Mouse (Mus musculus) left cerebral cortex, postnatal 14 days (tissue): Measurements from ENCODE around the gene Nrxn3. TPM values are rescaled to one million over a fixed set of nuclear protein-coding genes. Genes with fewer than 3 reads are reported as not detected.
A peak's percentile ranks its signal among the peaks of the same experiment; 100 is the strongest.

Experiments used
- DNase-seq, 2 experiments: peaks; one replicate each; pipeline ENCODE4 v3.0.0; 2021 to 2022; ENCODE audit warnings: low spot score in 2 of 2, mixed read lengths in 1 of 2
- intact Hi-C: fragments of 180-260 bp; cut with DNase I; formaldehyde crosslinking; loops from one replicate; pipeline ENCODE4 v1.15.1; 2025
- total RNA-seq, 2 experiments: library from RNA; stranded (reverse); gene quantifications; 2 replicates each; pipeline ENCODE4 v1.2.3; 2021

Gene Nrxn3
- total RNA-seq, 2 experiments from 2014 or later, result 202 to 209 TPM

DNA sequence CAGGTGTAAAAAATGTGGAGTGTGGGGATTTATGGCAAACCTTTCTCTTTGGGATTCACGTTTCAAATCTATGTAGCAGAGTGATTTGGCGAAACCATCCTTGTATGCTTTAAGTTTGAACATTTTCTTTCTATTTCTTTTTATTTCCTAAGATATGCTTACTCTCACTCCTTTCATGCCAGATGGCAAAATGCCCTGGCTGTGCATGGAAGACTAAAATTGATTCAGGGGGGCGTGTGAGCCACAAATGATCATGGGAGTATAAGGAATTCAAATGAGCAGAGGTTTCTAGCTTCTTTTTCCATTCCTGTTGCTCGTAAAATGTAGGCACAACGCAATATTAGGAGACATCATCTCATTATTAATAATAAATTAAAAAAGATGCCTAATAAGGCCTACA lies 1211.0 kb downstream of the Nrxn3 start:
- peak; percentile 45 to 68 for DNase-seq
- intact Hi-C loops, result no loop called here

DNA sequence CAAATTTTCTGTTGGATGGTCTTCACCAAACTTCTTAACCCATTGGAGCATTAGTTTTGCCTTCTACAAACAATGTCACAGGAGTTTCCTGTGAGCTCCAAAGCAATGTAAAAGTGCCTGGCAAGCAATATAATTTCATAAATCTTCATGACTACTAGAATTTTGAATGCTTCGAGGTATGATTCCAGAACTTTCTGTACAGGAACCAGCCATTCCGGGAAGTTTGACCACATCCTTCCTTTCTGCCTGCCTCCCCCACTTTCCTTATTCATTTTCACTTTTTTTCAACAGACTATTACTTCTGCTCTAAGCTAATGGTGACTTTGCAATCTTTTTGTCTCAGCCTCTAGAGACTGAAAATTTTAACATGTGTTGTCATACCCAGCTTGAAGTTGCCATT lies 1218.1 kb downstream of the Nrxn3 start:
- intact Hi-C loops, result no loop called here

DNA sequence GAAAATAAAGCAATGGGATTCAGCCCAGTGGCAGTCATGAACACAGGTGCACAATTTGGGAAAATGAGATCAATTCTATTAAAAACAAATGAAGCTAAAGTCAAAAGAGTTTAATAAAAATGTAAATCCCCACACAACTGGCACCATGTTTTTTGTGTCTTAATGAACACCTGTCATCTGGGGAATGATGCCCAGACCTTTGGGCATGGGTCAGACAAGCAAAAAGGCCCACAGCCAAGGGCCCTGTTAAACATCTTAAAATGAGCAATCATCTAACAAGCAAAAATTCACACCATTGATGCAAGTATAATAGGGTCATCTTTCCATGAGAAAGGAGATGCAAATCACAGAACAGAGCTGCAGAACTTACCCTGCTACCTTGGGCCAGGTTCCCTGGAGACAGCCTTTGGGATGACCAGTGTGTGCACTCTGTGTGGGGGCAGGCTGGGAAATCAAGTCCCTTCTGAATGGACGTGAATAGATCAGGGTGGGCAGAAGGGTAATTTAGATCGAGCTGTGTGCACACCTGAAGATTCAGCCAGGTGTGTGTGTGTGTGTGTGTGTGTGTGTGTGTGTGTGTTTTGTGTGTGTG lies 1223.3 kb downstream of the Nrxn3 start:
- DNase-seq, result no peak
- intact Hi-C loops, result no loop called here

More for the DNA sequence above, 1218.1 kb downstream of the Nrxn3 start:
- no peak for DNase-seq

DNA sequence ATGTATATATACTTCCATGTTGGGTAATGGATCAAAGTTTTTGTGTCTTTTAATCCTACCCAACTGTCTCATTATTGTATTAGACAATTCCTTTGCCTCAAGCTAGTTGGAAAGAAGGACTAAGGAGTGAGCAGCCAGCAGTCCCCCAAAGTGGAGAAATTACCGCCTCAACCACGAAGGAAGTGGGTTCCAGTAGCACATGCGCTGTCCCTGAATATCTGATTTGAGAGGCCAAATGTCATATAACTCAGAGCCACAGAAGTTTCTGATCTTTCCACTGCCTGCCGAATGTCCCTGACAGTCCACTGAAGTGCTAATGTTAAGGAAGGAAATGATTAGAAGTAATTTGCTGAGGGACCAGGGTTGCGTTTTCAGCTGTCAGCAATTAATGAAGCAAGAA lies 1223.8 kb downstream of the Nrxn3 start:
- no peak for DNase-seq
- intact Hi-C loops, result no loop called here

DNA sequence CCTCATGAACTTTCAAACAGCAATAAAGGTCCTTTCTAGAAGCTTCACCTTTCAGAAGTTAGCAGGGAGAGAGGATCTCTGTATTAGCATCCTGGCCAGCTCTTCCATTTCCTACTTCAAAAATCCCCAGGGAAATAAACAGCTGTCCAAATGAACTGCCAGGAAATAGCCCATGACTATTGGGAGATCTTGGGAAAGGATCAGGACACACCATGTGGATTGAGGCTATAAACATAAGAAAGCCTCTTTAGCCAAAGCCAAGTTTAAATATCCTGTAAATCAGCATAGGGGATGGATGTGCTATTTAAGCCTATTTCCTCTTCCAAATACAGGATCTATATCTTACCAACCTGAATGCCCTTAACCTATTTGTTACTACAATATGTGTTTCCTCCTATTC lies 1230.6 kb downstream of the Nrxn3 start:
- intact Hi-C loops, result no loop called here
- DNase-seq, result no peak

DNA sequence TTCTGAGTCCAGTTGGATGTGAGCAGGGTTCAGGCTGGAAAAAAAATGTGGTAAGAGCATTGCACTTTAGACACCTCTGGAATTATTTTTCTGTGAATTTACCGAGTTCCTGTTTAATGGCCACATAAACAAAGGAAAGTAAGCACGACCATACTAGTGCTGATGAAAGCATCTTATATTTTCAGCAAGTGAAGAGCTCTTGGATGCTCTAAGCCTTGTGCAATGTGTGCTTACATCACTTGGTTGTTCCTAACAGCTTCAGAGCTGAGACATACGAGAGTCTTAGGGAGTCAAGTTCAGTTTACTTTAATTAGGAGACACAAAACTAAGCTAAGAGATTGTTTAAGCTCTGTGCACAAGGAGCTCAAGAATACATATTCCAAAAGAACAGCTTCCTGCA lies 1231.0 kb downstream of the Nrxn3 start:
- intact Hi-C loops, result no loop called here
- DNase-seq, result no peak

DNA sequence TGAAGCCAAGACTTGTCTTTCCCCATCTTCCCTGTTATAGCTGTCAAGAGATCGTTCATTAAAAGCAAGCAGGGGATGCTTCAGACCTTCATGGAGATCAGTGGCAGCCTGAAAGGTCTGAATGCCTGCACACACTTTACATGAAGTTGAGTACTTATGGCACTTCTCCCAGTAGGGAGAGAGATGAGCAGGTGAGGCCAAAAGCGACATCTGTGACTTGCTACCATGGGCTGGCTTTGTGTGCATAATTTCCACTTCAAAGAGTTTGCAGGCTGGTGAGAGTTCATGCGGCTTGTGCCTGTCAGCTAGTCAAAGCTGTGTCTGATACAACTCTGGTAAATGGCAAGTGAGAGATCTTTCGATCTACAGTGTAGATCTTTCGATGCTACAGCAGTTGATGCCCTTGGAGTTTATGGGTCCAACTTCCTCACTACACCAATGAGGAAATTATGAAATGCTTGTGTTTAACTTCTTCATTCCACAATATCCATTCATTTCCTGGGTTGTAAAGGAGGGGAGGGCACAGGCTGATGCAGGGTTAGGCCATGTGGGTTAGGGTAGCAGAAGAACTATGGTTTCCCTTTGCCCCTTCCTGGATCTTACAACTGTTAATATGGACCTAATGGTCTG lies 1231.9 kb downstream of the Nrxn3 start:
- no peak for DNase-seq
- intact Hi-C loops, result no loop called here

DNA sequence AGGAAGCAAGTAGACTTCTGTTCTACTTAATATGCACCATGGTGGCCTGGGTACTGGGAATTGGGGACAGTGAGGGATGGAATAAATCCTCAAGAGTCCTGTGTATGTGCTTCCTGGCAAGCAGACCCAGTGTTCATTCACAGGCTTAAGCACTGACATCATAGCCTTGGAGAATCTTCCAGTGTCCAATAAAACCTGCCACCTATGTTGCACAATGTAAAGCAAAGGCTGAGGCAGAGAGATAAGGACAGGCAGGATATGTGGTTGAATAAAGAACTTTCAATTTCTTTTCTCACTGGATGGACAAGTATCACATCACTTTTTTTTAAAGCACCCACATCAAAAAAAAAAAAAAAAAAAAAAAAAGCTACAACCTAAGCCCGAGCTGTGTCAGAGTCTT lies 1240.4 kb downstream of the Nrxn3 start:
- intact Hi-C loops, result no loop called here
- DNase-seq, result no peak

DNA sequence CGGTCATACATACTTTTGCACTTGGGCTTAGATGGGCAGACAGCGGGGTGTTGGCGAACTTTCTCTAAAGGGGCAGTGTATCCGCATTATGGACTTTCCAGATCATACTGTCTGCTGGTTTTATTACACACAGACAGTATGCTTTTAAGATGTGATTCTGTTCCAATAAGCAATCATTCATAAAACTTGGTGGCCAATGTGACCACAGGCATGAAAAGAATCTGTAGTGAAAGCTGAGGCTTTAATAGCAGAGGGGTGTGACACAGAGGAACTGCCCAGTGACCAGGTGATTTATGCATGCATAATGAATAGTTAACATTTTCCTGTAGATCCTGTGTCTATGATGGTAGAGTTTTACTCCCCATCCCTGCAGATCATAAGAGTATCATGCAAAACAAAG lies 1254.0 kb downstream of the Nrxn3 start:
- no peak for DNase-seq
- intact Hi-C loops, result no loop called here

DNA sequence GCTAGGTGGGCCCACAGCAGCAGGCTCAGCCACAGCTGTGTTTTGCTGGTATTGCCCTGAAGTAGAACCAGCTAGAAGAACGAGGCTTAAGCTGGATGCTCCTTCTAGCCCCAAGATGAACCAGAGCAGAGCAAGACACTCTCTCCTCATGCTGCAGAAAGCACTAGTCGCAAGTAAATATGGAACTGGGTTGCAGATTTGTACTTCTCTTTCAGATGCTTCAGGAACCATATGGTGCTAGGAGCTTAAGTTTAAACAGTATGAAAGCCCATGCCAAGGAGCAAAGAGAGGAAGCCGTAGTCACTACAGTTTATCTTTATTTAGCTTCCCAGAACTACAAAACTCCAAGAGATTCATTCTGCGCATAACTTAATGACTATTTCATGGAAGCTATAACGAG lies 1254.8 kb downstream of the Nrxn3 start:
- peak in 1 of 2 experiments; percentile 9 for DNase-seq
- intact Hi-C loops, result no loop called here

DNA sequence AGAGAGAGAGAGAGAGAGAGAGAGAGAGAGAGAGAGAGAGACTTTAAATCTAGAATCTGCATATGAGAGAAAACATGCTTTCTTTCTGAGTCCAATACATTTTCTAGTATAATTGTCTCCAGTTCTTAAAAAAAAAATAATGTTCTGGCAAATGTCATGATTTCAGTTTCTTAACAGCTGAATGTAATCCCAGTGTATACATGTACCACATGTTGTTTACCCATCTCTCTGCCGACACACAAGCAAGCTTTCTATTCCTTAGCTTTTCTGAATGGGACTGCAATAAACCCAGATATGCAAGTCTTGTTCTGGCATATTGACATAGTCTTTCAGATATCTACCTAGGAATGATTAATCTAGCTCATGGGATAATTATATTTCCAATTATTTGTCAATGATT lies 1256.5 kb downstream of the Nrxn3 start:
- intact Hi-C loops, result no loop called here
- DNase-seq, result no peak

DNA sequence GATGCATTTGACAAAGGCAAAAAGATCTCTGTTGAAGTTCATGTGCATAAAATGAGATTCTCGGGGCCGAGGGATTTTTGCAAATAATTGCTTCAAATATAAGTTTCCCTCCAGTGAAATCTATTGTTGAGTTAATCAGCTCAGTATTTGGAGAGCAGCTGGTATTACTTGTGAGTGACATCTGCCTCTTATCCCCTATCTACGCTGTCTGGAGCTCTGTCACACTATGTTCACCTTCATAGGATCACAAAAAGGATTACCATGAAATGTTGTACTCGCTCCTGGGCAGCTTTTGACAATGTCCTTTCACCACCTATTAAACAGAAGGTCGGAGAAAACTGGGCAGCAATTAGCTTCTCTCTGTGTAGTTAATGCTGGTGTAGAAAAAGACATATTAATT lies 1259.8 kb downstream of the Nrxn3 start:
- intact Hi-C loops, result no loop called here
- no peak for DNase-seq

DNA sequence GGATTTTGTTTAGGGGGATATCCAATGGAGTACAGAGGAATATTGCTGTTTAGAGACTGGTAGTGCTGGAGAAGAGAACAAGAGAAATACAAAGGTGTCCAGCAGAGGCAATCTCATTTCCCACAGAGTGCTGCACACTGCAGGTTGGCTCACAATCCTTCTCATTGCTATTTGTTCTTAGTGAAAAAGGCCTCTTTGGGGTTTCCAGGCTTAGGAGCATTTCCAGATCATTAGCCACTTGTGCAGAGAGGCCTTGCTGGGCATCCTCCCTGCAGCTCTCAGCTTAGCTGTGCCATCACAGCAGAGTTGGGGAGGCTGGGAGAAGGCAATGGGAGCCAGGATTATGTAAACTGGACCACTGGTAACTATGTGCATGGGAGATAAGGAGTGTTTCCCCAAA lies 1260.7 kb downstream of the Nrxn3 start:
- intact Hi-C loops, result no loop called here

DNA sequence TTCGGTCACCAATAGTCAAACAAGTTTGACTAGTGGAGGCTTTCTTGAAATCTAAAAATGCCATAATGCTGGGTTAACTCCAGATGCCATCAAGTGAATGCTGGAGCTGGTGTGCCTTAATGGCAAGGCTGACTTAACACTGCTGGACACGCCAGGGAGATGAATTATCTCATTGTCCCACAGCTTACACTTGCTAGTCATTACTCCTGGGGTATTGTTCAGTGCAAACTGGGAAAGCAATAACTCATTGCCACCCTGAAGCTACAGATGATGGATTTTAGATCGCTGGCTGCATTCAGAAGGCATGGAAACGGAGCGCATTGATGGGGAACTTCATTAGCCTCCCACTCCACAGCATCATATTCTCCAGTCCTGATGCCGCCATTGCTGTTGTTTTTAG lies 1263.5 kb downstream of the Nrxn3 start:
- no peak for DNase-seq
- intact Hi-C loops, result no loop called here

More for the DNA sequence above, 1260.7 kb downstream of the Nrxn3 start:
- DNase-seq, result no peak

DNA sequence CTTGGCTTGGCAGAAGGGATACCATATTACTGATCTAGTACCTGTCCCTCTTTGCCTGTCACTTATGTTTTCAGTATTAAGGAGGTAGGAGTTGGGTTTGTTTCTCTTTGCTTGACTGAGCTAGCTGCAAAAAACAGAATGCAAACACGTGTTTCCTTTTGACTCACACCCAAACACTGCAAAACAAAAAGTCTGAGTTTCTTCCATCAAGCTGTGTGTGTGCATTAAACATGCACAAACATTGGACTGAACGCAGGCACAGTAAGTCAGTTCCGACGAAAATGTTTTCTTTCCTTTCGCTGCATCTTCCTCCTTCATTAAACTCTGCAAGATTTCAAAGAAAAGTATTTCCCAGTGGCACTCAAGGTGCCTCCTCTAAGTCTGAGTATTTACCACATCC lies 1270.6 kb downstream of the Nrxn3 start:
- intact Hi-C loops, result no loop called here
- DNase-seq, result no peak

DNA sequence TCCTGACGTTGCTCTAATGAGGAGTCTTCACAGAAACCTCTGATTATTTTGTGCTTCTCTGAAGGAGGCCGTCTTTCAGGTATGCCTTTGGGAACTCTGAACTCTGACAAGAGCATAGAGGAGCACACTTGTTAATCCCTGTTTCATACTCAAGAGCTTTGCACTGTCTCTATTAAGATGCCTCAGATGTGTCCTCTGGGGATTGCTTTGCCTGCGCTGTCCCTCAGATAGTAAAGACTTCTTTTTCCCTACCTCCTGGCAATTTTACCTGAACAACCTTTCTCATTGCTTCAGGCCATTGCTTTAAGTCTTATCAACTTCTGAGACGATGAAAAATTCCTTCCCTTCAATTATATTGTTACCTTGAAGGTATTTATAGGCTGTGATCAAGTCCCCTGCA lies 1272.7 kb downstream of the Nrxn3 start:
- DNase-seq, result no peak
- intact Hi-C loops, result no loop called here

DNA sequence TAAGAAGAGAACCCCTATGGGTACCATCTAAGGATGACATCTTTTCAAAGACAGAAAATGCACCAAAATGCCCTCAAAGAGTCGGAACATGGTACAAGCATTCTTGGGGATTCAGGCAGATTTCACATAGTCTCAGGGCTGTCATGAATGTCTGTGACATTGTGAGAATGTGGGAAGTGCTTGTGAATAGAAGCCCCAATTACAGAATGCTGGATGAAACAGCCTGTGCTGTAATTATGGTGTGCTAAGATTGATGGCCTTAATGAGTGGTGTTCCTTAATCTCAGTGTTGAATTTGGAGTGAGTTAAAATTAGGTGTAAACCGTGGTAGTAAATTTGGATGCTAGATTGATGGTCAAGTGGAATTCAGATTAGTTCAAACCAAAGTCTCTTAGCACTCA lies 1287.6 kb downstream of the Nrxn3 start:
- DNase-seq, result peak in 1 of 2 experiments; percentile 3

DNA sequence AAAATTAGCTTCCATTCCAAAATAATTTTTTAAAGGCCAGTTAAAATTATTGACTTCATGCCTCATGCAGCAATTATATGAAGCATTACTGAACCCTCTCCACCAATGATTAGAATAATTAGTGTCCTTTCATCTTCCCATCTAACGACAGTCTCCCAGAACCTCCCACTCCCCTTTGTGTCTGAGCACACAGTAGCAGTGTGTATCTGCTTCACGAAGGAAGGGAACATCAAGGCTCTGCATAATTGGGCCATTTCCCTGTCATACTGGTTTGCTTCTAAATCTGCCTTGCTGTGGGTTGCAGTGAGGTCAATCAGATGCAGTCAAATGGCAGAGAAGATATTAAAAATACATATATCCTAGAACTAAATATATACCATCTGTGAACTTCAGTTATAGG lies 1291.3 kb downstream of the Nrxn3 start:
- intact Hi-C loops, result no loop called here
- DNase-seq, result no peak

More for the DNA sequence above, 1287.6 kb downstream of the Nrxn3 start:
- intact Hi-C loops, result no loop called here

DNA sequence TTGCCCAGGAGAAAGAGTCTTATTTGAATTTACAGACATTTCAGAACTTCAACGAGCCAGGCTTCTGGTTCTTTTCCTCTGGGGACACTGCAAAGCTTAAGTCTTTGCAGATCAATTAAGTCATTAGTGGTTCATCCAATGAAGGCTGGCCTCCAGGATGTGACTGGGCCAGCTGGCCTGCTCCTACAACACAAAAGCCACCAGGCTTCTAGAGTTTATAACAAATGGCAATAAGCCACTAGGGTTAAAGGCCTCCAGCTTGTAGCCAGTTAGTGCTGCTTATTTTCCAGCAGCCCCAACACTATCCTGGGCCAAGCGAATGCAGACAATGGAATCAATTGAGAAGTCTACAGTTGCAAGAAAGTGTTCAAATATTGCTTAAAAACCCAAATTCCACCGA lies 1304.3 kb downstream of the Nrxn3 start:
- intact Hi-C loops, result no loop called here
- no peak for DNase-seq

DNA sequence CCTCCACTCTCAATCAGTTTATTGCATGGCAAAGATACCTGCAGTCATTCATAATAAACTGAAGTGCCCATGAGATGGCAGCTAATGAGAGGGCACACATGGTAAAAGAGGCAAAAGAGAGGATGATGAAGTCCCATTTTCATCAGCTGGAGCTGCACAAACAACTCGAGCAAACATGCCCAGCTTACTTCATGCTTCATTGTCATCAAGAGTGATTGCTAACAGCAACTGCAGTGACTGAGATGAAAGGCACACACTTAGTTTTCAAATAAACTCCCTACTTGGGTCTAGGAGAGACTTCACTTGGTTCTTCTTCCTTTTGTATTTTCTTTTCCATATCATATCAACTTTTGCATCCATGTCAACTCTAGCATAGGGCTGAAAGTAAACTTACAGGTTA lies 1318.4 kb downstream of the Nrxn3 start:
- intact Hi-C loops, result no loop called here
- DNase-seq, result no peak

DNA sequence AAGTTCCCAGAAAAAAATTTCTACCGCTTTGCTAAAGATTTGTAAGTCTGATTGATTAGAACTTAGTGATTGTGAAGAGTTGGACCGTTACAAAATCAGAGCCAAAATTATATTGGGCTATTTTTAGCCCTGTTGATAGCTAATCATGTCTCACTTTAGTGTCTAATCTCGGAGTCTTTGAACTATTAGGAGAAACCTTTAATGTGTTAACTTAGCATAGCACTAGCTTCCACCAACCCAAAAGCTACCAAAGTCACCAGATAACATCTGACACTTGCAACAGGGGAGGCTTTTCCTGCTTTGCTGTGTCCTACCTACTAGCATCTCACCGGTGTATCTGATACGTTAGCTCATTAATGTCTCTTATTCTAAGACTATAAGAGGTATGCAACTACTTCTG lies 1333.6 kb downstream of the Nrxn3 start:
- DNase-seq, result no peak
- intact Hi-C loops, result no loop called here

DNA sequence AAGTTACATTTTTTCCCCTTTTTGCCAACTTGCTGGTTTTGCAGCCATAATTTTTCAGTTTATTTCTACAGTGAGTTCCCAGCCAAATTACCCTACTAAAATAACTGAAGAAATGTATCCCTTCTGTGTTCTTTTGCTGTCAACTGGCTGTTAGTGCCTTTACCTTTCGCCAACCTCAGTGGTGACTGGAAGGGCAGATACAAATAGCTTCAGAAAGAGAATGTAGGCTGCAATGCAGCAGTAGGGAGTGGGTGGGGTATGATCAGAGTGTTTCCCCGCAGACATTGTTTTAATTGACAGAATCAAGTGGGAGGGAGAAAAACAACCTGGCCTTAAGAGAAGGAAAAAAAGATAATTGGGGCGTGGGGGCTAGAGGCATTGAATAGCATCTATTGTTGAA lies 1337.1 kb downstream of the Nrxn3 start:
- peak in 1 of 2 experiments; percentile 28 for DNase-seq
- intact Hi-C loops, result no loop called here
